Mouse (Mus musculus) cerebellum, adult 9-10 months (tissue): Measurements from ENCODE around the gene Elmod3.

Experiments used
- DNase-seq: peaks from one replicate; pipeline ENCODE4 v3.0.0; 2022

Gene Elmod3

DNA sequence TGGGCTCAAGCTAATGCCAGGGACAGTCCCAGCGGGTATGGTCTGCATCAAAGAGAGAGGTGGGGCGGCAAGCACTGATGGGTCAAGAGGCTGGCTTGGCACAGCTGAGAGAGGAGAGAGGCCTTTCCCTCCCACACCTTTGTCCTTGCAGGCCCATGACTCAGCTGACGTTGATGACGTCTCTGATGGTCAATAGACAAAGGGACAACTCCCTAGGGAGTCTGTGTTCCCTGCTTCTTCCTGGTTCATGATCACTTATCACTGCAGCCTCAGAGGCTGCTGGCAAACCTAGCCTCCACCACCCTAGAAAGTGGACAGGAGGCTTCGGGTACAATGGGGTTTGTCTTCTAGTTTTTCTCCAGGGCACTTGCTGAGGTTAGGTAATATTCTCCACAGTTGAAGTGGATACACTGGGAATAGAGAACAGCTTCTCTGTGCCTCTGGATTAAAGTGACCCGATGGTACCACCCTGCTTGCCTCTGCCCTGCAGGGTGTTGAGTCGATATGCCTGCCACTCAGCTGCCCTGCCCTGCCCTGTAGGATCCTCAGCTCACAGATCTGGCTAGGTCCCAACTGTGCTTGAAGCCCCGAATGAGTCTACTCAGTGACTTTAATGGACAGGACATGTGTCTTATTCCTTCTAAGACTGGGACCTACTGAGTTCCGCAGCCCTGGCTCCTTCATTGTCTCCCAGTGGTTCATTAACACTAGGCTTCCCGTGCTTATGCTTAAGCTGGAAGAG lies 69.6 kb downstream of the Elmod3 start:
- no peak for DNase-seq

DNA sequence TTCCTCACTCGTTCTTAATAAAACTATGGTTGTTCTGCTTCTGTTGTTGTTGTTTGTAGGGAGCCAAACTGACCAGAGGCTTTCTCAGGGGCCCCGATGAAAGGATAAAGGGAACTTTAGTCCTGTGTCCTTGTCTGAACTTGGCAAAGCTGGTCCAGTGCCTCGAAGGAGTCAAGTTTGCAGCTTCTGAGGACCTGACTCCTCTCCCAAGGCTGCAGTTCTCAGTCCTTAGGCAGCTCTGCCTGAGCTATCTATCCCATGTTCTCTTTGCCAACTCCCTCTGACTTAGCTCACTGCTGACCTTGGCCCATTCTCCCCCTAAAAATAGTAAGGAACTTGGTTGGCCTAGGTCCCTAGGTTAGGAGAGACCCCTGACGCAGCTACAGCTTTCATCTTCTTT lies 71.1 kb downstream of the Elmod3 start:
- DNase-seq, result no peak

DNA sequence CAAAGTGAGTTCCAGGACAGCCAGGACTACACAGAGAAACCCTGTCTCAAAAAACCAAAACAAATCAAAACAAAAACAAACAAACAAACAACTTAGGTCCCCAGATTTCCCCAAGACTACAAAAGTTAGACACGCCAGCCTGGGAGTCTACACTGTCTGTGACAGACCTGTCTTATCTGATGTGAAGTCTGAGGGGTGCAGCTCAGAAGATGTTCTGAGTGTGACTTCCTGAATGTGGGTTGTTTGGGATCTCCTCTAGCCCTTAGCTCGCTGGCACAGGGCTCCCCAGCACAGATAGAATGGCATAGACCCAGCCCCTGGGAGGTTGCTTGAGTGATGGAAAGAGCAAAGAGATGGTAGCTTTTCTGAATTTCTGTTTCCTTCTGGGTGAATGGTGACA lies 74.1 kb downstream of the Elmod3 start:
- DNase-seq, result no peak

DNA sequence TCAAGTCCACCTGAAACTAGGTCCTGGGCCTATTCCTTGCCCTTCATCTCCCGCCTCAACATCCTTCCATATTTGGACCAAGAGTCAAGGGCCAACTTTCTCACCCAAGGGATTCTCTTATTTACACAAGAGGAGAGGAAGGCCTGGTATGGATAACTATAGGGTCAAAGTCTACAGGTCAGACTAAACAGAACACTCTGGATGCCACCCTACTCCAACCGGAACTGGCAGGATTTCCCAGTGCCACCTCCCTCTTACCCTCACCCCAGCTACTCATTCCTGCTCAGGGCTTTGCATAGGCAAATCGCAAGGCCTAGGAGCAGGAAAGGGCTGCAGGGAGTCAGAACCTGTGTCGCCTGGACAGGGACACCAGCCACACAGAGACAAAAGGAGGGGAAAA lies 75.0 kb downstream of the Elmod3 start:
- no peak for DNase-seq

DNA sequence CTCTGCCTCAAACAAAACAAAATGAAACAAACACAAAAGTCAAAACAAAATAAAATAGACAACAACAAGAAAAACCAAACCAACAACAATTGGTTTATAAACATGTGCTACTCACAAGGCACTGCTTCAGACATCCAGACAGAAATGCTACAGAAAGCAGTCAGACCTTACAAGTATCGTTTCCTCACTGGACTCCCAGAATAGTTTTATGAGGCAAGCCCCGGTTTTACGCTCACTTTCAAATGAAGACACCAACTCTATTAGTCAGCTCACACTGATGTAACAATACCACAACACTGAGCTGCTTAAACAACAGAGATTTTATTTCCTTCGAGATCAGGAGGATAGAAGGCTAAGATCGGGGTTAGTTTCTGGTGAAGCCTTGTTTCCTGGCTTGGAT lies 75.9 kb downstream of the Elmod3 start:
- DNase-seq, result no peak

DNA sequence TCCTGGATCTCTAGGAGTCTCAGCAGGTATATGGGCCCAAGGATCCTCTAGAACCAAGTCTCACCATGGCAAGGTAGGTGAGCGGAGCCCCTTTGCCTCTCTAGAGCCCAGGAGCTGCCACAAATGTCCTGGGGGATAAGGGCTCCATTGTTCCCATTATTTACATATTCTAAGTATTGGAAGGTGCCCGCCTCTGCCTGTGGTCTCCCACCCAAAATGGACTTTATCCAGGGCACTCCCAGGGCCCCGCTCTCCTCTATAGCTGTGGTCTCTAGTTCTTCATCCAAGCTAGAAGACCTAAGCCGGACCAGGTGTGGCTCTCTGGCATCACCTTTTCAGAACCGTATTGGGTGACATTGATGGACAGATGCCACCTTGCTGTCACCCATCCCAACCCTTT lies 76.6 kb downstream of the Elmod3 start, which contains the start of gene Sh2d6:
Sh2d6 (minus strand) TSS at position 101 of the 400 bp plus-strand sequence.
- DNase-seq, result no peak

DNA sequence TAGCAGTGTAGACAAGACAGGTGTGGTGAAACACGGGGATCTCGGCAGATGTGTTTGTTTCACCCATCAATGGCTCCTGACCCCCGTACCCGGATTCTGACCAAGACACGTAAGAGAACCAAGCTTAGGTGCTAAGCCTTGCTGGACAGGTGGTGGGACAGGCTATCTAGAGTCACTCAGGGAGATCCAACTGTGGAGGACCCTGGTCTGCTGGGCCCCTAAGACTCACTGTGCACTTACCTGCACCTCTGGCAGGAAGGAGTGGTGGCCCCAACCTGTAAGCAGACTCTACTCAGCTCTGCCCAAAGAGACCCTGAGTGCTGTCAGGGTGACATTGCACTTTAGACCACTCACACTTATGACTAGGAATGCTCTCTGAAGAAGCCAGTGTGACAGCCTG lies 77.3 kb downstream of the Elmod3 start:
- DNase-seq, result no peak

DNA sequence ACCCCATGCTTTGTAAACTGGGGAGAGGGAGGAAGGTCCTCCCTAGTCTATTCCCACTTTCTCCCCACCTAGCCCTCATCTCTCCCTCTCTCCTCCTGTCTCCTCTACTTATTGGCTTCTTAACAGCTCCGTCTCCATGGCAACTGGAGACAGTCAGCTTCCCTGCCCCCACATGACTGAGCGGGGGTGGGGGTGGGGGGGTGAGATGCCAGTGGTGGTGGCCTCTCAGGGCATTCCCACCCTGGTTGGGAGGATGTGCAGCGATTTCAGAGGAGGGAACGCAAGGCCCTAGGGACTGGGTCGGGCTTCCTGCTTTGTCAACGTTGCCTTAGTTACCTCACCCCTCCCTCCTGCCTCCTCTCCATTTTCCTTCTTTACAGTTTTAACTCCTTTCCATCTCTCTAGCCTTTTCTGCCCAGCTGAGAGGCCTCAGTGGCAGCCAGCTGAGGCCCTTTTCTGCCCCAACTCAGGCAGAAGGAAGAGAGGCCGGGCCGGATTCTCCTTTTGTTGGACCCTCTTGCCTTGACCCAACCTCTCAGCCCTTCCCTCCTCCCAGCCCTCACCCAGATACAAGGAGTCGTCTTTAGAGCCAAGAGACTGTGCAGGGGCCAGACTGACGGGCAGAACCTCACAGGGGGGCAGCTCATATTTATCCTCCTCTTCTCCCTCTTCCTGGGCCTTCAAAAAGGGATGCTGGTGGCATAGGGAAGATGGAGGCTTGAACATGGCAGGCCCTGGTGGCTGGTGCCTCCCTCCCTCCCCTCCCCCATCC lies 78.1 kb downstream of the Elmod3 start:
- no peak for DNase-seq

DNA sequence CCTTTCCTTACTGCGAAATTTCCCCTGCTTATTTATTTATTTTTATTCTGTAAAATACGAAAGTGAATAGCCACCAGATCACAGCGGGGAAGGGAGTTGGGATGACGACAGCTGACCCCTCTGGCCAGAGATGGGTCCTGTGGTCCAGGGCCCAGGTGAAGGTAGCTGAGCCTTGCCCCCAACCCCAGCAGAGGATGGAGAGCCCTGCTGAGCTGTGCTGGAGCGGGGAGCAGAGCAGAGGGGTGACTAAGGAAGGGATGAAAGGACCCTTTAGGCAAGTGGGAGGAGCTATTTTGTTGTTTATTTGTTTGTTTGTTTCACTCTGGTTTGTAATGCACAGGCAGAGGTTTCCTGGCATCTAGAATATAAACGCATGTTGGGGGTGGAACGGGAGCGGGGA lies 78.9 kb downstream of the Elmod3 start:
- no peak for DNase-seq

DNA sequence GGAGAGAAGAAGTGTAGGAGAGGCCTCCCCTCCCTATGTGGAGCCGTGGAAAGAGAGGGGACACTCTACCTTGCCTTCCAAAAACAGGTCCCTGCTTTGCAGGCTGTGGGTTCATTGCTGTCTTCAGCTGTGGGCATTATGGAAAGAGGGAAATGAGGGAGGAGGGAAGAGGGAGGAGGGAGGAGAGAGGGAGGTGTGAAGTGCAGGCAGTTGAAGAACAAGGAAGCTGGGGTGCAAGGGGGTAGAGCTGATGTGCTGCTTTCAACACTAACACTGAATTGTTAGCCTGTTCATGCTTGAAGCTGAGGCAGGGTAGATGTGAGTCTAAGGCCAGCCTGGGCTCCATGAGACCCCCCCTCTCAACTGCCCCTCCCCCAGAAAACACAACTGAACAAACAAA lies 79.4 kb downstream of the Elmod3 start:
- no peak for DNase-seq
